Mouse (Mus musculus) left cerebral cortex, postnatal 10 days (tissue): ENCODE data around the gene Agap1. TPM values are rescaled to one million over a fixed set of nuclear protein-coding genes. Genes with fewer than 3 reads are reported as not detected.

Source experiments
- DNase-seq, 2 experiments: peaks; one replicate each; pipeline ENCODE4 v3.0.0; 2021 to 2022; ENCODE audit warnings: low spot score in 2 of 2, mixed read lengths in 1 of 2; ENCODE audit errors: extremely low spot score in 1 of 2
- intact Hi-C: fragments of 180-260 bp; cut with DNase I; formaldehyde crosslinking; loops from one replicate; pipeline ENCODE4 v1.15.1; 2025
- total RNA-seq, 2 experiments: library from RNA; stranded (reverse); gene quantifications; 2 replicates each; pipeline ENCODE4 v1.2.3; 2021

Gene Agap1
- total RNA-seq, 2 experiments from 2014 or later = 300 to 303 TPM

DNA sequence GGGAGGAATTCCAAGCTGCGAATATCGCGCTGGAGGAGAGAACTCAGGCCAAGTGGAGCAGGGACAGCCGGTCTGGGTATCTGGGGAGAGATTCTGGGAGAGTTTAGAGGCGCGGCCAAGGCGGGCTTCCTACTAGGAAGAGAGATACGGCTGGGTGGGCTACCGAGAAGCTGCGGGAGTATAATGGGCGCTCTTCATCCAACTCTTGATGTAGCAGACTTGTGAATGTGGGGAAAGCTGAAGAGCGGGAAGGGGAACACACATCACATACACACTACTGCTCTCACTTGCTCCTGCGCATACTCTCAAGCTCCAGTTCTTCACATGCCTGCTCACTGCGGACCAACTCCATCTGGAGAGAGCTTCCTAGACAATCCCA is 469.0 kb downstream of the Agap1 start:
- DNase-seq = no peak
- intact Hi-C loops = no loop called here

DNA sequence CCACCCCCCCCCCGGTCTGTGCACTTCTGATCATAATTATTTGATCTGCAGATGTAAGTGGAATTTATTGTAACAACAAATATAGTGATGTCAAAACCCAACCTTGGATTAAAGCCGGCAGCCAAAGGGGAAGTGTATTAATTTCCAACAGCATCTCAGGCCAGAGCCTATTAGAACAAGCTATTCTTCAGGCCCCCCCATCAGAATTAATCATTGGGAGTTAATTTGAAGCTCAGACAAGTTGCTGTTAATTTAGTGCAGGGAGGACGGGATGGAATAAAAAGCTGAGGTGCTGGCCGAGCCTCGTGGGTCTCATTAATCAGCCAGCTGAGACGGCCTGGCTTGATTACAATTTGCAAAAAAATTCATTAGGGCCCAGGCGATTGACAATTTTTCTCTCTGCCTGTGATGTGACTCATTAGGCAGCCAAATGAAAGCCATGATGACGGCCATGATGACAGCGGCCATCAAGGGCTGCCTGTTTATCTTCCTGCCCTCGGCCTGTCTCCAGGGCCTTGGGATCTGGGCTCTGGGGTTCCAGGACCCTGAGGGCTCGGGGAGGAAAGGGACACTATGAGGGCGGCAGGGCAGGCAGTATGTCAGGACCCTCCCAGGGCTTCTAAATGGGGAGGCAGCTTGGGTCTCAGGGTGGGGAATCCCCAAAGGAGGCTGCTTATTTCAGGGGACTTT is 471.0 kb downstream of the Agap1 start:
- DNase-seq = no peak

DNA sequence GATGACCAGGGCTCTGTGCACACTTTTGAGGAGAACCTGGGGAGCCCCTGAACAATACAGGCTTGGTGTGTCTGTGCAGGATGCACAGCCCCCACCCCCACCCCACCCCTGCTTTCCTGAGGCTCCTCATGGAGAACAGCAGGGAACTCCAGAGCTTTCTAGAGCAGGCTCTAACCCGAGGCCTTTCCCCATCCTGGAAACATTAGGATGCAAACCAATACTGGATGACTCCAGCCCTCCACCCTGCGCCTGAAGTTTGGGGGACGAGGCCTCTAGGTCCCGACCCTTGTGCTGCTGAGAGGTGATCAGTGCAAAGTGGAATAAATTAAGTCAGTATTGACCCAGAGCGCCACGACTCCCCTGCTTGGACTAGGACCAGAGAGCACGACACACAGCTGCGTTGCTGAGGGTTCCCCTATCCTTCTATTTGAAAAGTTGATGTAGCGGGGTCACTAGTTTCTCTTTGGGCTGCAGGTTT is 472.0 kb downstream of the Agap1 start:
- DNase-seq = no peak
- intact Hi-C loops = no loop called here

More for the DNA sequence above, 471.0 kb downstream of the Agap1 start:
- intact Hi-C loops = no loop called here

DNA sequence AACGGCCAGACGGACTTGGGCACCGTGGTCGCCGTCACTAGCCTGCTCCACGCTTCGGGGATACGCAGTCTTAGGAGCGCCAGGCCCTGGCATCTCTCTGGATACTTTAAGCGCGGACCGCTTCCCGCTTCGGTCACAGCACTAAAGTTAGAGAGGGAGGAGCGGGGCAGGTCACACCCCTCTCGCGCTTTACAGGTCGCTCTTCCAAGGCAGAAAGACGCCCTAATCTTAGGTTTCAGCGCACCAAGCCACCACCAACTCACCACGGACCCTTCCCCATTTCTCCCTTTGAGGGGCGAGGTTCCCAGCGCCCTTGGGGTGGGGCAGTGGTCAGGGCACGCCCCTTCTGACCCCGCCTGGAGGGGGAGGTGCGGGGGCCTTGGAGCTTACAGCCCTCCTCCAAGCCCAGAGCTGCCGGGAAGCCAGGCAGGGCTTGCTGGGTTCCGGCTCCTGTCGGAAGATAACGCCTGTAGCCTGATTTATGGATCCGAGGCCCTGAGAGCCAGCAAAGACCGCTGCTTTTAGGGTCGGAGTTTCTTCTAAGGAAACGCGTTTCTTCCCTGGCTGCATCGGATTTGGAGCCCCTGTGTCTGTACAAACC is 472.6 kb downstream of the Agap1 start:
- DNase-seq = no peak
- intact Hi-C loops = no loop called here

DNA sequence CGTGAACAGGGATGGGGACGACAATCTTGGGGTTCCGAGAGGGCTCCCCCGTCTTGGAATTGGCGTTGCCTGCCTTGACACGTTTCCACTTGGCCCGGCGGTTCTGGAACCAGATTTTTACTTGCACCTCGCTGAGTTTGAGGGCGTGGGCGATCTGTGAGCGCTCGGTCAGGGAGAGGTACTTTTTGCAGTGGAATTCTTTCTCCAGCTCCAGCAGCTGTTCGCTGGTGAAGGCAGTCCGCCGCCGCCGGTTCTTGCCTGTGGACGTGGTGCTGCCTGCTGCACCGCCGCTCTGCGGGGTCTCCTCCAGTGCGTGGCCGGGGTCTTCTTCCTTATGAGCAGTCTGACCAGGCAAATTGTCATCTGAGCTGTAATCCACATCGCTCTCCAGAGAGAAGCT is 474.1 kb downstream of the Agap1 start:
- DNase-seq = no peak
- intact Hi-C loops = no loop called here

DNA sequence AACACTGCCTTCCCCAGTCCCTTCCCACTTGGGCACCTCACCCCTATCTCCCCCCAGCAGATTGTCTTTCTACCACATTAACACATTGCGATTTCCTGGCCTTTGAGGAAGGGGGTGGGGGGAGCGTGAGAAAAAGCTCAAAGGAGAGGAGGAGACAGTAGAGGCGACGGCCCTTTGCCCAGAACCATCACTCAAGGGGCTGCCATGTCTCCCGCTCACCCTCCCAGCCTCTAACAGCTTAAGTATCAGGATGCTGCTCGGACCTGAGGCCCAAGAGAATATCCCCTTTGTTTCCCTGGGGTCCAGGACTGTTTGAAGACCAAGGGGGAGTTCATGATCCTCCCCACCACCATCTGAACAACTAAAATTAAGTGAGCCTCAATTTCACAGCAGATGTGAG is 474.6 kb downstream of the Agap1 start:
- no peak for DNase-seq
- intact Hi-C loops = no loop called here

DNA sequence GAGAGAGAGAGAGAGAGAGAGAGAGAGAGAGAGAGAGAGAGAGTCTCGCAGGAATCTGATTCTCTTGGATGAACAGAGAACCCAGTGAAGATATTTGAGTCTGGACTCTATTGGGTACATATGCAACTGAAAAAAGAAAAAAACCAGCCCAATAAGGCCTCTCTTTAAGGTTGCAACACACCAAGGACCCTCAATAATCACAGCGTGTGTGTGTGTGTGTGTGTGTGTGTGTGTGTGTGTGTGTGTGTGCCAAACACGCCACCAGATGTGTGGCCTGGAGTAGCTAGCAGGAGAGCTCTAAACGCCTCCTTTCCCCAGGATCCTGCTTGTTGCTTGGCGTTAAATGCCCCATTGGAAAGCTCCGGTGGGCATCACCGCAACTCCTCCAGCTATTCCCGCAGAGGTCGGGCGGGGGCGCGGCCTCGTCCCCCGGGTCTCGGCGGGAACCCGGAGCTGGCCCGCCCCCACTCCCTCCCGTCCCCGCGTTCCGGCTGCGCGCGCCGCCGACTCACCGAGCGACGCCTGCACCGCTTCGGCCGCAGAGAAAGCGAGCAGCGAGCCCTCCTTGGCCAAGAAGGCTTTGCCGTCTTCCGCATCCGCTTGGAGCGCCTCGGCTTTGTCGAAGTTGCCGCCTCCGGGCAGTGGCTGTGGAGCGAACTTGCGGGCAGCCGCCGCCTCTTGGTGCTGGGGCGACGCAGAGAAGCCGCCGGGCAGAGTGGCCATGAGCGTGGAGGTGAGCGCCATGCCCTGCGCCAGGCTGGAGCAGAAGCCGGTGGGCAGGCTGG is 475.3 kb downstream of the Agap1 start:
- intact Hi-C loops = no loop called here
- no peak for DNase-seq

DNA sequence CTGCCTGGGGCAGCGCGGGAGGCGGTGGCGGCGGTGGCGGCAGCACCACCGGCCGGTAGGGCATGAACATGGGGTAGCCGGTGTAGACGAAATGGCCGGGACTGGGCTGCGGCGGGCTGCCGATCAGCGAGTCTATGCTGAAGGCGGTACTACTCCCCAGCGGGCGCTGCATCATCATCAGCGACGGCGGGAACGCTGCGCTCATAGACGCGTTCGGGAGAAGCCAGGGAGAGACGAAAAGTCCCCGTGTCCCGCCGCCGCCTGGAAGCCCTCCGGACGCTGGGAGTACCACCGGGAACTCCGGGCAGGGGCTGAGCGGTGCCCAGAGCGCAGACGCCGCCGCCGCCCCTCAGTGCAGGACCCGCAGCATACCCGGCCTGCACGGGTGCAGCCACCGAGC is 475.9 kb downstream of the Agap1 start:
- DNase-seq = no peak
- intact Hi-C loops = no loop called here

DNA sequence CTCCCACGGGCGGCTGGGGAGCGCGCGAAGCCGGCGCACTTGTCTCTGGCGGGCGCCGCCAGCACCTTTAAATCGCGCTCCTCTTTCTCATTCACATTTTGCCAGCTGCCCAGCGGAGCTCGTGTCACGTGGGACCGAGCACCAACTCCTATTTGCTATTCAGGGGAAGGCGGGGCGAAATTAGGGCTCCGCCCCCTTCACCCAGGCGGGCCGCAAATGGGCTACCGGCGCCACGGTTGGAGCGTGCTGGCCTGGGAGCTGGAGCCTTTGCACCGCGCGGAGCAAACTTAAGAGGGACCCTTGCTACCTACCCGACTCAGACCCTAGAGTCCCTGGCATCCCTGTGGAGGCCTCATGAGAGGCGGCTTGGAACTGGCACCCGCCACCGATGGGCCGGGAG is 476.5 kb downstream of the Agap1 start, which contains the start of gene Gbx2:
Gbx2 (minus strand) TSS at position 60 of the 400 bp plus-strand sequence.
- intact Hi-C loops = no loop called here

DNA sequence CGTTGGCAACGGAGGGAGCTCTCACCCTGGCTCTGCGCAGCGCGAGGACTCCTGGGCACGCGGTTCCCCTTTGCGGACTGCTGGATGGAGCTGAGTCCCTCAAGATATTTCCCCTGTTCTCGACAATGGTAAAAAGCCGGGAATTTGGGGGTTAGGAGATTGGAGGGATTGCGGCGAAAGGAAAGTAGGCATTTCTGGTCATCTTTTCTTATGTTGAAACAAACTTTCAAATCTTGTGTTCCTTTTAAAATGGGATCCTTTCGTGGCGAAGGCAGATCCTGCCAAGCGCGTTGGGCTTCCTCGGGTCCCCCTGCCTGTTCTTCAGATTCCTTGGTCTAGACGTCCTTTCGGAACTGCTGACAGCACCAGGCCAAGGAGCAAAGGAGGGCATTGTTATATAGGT is 477.4 kb downstream of the Agap1 start:
- intact Hi-C loops = no loop called here

More for the DNA sequence above, 476.5 kb downstream of the Agap1 start, which contains the start of gene Gbx2:
- DNase-seq = peak in 1 of 2 experiments; percentile 47

DNA sequence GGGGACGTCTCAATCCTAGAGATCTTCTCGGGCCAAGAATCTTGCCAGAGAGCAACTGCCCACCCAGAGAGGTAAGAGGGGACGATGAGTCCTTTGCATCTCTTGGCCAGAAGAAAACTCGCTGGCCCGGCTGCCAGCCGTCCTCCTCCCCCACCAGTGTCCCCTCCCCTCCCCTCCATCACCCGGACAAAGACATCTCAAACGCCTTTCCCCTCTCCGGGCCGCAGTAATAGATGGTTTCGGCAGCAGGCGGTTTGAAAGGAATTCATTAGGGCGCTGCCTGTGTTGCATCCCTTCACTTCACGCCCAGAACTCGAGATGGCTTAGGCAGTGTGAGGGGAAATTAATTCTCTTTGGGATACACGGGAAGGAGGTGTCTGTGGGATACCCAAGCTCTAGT is 478.0 kb downstream of the Agap1 start:
- intact Hi-C loops = no loop called here
- no peak for DNase-seq

More for the DNA sequence above, 477.4 kb downstream of the Agap1 start:
- DNase-seq = no peak

DNA sequence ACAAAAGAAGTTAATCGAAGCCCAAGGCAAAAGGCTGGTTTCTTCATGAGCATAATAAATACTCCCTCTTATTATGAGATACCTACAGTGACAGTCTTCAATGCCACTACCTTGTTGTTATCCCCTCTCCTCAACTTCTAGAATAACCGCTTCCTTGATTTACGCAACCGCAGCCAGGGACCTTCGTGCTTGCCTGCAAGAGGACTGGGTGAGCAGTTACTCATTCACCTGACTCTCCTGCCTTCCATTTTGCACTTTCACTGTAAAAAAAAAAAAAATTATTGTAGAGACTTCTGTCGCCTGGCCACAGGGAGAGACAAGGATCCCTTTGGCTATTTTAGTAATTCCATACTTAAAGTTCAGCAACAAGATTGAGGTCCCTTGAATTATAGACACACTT is 478.4 kb downstream of the Agap1 start:
- DNase-seq = no peak
- intact Hi-C loops = no loop called here

DNA sequence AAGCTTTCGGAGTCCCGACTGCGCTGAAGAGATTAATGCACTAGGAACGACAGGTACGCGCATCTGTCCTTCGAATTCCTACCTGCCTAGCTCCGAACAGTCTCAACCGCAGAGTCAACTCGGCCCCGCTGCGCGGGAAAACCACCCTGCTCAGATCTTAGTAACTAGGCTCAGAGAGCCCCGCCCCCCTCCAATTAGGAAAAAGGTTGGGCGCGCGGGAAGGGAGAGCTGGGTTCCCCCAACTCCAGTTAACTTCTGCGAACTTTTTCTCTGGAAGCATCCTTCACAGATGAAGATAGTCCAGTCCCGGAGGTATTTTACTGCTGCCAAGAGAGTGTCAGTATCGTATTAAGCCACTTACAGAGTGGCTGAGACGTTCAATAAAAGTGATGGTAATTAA is 479.2 kb downstream of the Agap1 start:
- intact Hi-C loops = no loop called here
- DNase-seq = no peak

DNA sequence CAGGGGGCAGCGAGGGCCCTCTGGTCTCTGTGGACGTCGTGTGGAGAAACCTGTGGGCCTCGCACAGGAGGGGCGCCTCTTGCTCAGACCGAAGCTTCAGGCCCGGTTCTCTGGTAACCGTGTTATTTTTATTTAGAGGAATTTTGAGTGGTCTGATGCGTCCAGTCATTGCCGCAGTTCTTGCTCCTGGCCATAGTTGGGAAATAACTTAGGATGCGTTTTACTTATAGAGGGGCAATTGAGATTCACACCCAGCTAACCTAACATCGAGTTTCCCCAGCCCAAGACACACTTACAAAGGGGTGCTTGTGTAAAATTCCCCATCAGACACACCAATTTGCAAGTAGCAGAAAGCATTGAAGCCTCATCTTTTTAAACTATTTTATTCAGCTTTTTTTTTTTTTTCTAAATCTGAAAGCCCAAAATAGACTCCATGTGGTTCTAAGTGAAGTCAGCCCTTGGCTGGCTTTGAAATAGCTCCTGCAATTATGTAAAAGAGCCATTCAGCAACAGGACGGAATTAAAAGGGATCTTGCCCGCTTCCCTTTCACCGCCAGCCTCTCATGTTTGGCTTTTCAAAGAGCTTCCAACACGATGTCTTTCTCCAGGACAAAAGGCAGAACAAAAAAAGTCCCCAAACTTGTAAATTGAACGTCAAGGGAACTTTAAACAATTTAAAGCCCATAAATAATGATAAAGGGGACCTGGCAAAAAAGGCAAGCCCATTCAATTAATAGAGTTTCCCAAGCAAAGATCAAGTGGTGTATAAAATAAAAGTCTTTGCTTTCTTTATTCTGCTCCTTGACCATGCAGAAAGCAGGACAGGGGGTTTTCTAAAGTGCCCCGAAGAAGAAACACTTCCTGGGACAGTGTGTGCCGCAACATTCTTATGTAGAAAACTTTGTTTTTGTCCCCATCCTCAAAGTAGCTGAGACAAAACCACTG is 480.0 kb downstream of the Agap1 start:
- no peak for DNase-seq

DNA sequence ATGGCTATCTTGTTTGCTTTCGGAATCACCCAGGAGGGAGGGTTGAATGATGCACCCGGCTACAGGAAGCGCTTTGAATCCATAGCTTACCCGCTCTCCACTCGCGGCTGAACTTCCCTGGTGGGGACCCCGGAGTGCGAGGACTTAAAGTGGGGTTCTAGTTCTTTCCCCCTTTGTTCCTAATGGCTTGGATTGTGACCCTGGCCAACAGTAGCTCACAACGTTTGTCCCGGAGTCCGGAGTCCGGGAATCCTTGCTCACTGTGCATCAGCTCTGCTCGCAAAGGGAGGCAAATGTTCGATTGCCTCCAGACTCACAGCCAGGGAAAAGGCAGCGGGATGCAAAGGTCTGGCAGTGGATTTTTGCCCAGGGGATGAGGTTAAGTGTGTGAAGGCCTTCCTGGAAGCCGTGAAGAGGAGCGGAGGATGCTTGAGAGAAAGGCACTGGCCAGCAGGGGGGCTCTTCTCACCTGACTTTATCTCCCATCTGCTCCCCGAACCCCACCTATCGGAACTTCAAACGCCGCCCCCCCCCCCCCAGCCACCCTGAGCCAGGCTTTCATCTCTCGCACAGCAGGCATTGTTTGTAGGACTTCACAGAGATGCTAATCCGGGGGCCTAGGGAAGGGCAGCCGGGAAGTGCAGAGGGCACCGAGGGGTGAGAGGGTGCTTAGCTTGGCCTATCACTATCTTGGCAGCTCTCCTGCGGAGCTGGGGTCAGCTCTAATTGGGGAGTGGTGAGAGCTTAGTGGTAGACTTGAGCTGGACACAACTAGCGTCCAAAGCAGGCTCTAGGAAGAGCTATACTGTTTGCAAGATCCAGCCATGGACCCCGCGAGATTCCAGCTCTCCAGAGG is 481.1 kb downstream of the Agap1 start:
- intact Hi-C loops = no loop called here
- no peak for DNase-seq

More for the DNA sequence above, 480.0 kb downstream of the Agap1 start:
- intact Hi-C loops = no loop called here

DNA sequence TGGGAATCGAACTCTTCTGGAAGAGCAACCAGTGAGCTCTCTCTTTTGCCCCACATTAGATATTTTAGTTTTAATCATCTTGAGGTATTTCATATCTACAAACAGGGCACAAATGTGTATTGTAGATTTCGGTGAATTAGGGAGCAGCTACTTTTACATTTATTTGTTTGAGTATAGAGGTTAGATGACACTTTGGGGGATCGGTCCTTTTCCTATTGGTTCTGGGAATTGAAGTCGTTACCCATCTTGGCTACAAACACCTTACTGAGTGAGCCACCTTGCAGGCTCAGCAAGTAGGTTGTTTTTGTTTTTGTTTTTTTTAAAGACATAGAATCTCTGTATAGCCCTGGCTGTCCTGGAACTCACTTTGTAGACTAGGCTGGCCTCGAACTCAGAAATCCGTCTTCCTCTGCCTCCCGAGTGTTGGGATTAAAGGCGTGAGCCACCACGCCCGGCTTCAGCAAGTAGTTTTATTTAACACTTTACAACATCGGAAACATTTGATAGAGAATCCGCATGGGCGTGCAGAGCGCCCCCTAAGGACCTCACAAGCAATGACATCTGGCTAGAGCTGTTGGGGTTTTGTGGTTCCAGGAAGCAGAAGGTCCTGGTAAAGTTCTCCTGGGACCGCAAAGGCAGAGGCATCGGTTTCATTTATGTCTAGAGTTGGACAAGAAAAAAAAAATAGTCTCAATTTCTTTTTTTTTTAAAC is 484.4 kb downstream of the Agap1 start:
- DNase-seq = no peak
- intact Hi-C loops = no loop called here

DNA sequence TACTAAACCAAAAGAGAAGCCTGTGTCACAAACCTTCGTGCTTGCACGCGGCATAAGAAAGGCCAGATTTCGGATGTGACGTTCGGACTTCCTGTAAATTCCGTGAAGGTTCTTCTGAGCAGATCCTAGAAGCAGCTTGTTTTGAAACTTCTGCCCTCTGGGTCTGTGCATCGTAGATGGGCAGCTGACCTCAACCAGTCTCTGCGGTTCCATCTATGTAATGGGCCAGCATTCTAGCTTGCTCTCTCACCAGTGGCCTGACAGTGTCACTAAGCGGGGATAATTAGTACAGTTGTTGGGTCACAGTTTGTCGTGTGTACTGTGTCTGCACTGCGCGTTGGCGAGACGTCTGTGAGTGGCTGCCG is 485.0 kb downstream of the Agap1 start:
- DNase-seq = no peak
- intact Hi-C loops = no loop called here
